Comparison of ENCODE assay signal across 8 mouse cellular contexts in genomic region chr3:135422232-135422855, GRCm38 (mm10). TPM values are rescaled to one million over a fixed set of nuclear protein-coding genes. Genes with fewer than 3 reads are reported as not detected.
DNase-seq lines count a peak whose midpoint lies in the region; ATAC-seq and TF ChIP-seq lines count a peak whose summit lies in the region.

No protein-coding gene starts in this region.

- no peak for TF ChIP-seq POLR2A in lung, adult 2 months (IDR thresholded peaks at IDR 0.05; ENCODE audit: borderline replicate concordance, extremely low read depth, low read depth, low read length)

- no peaks in the 10 kb centered on the region for H3K9me3 ChIP-seq in embryonic facial prominence, embryonic 12.5 days
- H3K9me3 ChIP-seq in intestine, embryonic 16.5 days (ENCODE audit: control insufficient read depth, low read length), result no peaks in the 10 kb centered on the region
- H3K9me3 ChIP-seq in neural tube, embryonic 14.5 days (ENCODE audit: control insufficient read depth, low read length), result no peaks in the 10 kb centered on the region

- no peak for TF ChIP-seq CTCF in lung, adult 2 months (IDR thresholded peaks at IDR 0.05; ENCODE audit: insufficient read depth, low read length)

- H3K4me2 ChIP-seq in embryonic facial prominence, embryonic 12.5 days (replicated peaks), result peak overlapping the region; percentile 72
- peak overlapping the region; percentile 75 for H3K4me2 ChIP-seq in intestine, embryonic 16.5 days (ENCODE audit: low read depth, low read length)
- H3K4me2 ChIP-seq in neural tube, embryonic 14.5 days (ENCODE audit: low read depth, low read length), result peak overlapping the region; percentile 53

- no peak for DNase-seq in lung, adult 2 months
- DNase-seq in lung, postnatal 10 days, result no peak
- no peak for DNase-seq in urinary bladder, postnatal 25 days (ENCODE audit: low spot score)
- no peak for DNase-seq in layer of hippocampus, postnatal 25 days (ENCODE audit: extremely low spot score in 1 of 2, low spot score in 1 of 2)
- no peak for DNase-seq in spleen, adult 12 weeks (ENCODE audit: low spot score)

- H3K27me3 ChIP-seq in embryonic facial prominence, embryonic 12.5 days, result no peaks in the 10 kb centered on the region
- H3K27me3 ChIP-seq in intestine, embryonic 16.5 days (replicated peaks; ENCODE audit: control insufficient read depth, insufficient read depth, low read length), result no peaks in the 10 kb centered on the region
- no peaks in the 10 kb centered on the region for H3K27me3 ChIP-seq in neural tube, embryonic 14.5 days (ENCODE audit: control insufficient read depth, insufficient read depth, low read length)

- peak overlapping the region; percentile 94 for H3K27ac ChIP-seq in embryonic facial prominence, embryonic 12.5 days
- H3K27ac ChIP-seq in intestine, embryonic 16.5 days (ENCODE audit: low read length), result peak overlapping the region; percentile 94
- peak overlapping the region; percentile 97 for H3K27ac ChIP-seq in neural tube, embryonic 14.5 days (ENCODE audit: low read depth, low read length)

- peaks cover 3% of the 10 kb centered on the region; the same call in 1 of the 2 replicates for H3K4me1 ChIP-seq in lung, adult 2 months (ENCODE audit: control insufficient read depth, insufficient read depth, low read length)
- H3K4me1 ChIP-seq in embryonic facial prominence, embryonic 12.5 days, result peaks cover 13% of the 10 kb centered on the region; the same call in 1 of the 2 replicates
- H3K4me1 ChIP-seq in intestine, embryonic 16.5 days (ENCODE audit: control insufficient read depth, insufficient read depth, low read length), result peaks cover 9% of the 10 kb centered on the region
- peaks cover 13% of the 10 kb centered on the region for H3K4me1 ChIP-seq in neural tube, embryonic 14.5 days (ENCODE audit: control insufficient read depth, insufficient read depth, low read length)

- ATAC-seq in embryonic facial prominence, embryonic 12.5 days (ENCODE audit: insufficient number of reproducible peaks, insufficient read depth, low FRiP score, low TSS enrichment), result no peak
- ATAC-seq in intestine, embryonic 16.5 days, result peak; percentile 0
- ATAC-seq in neural tube, embryonic 14.5 days (ENCODE audit: low read depth), result no peak; the same call in 1 of the 2 replicates

- H3K36me3 ChIP-seq in embryonic facial prominence, embryonic 12.5 days, result no peaks in the 10 kb centered on the region
- peaks cover 2% of the 10 kb centered on the region; the same call in 1 of the 2 replicates for H3K36me3 ChIP-seq in intestine, embryonic 16.5 days (ENCODE audit: control insufficient read depth, insufficient read depth, low read length)
- no peaks in the 10 kb centered on the region for H3K36me3 ChIP-seq in neural tube, embryonic 14.5 days (ENCODE audit: control insufficient read depth, insufficient read depth, low read length)

- WGBS in lung, adult 2 months, result 10% methylated on average over 8 of the region's 8 CpGs
- WGBS in embryonic facial prominence, embryonic 12.5 days, result 30% methylated on average over 8 of the region's 8 CpGs
- 18% methylated on average over 8 of the region's 8 CpGs for WGBS in intestine, embryonic 16.5 days
- 36% methylated on average over 8 of the region's 8 CpGs for WGBS in neural tube, embryonic 14.5 days

- peak overlapping the region; percentile 94 for H3K4me3 ChIP-seq in lung, adult 2 months (replicated peaks; ENCODE audit: extremely low read depth, low read depth, low read length)
- peak overlapping the region; percentile 66 for H3K4me3 ChIP-seq in embryonic facial prominence, embryonic 12.5 days
- H3K4me3 ChIP-seq in intestine, embryonic 16.5 days (ENCODE audit: low read length), result peak overlapping the region; percentile 77
- H3K4me3 ChIP-seq in neural tube, embryonic 14.5 days (ENCODE audit: low read depth, low read length), result peak overlapping the region; percentile 60

- H3K9ac ChIP-seq in embryonic facial prominence, embryonic 12.5 days, result peak overlapping the region; percentile 77
- peak overlapping the region; percentile 85 for H3K9ac ChIP-seq in intestine, embryonic 16.5 days (ENCODE audit: low read depth, low read length)
- H3K9ac ChIP-seq in neural tube, embryonic 14.5 days (replicated peaks; ENCODE audit: low read depth, low read length), result peak overlapping the region; percentile 79

RNA-seq across cellular contexts. Expression of gene Cisd2, which starts 1.4 kb away (rescaled TPM):
- 14.1 and 19.3 TPM in 2 replicates for polyA plus RNA-seq in lung, adult 2 months (2012; rRNA removed)
- 71.3 and 74.0 TPM in 2 replicates for polyA plus RNA-seq in embryonic facial prominence, embryonic 12.5 days (2016; fragmentation: Nextera tagmentation; extraction: Ambion mirVana)
- 61.2 and 61.9 TPM in 2 replicates for polyA plus RNA-seq in intestine, embryonic 16.5 days (2015; fragmentation: Nextera tagmentation; extraction: Ambion mirVana)
- 71.2 and 71.8 TPM in 2 replicates for polyA plus RNA-seq in neural tube, embryonic 14.5 days (2014; fragmentation: Nextera tagmentation; extraction: Ambion mirVana)
- 10 to 100 TPM; 33.0 to 38.1 TPM for total RNA-seq in layer of hippocampus, postnatal 25 days (2021)

RNA-seq across cellular contexts. Expression of gene Ube2d3, which starts 15.6 kb away (rescaled TPM):
- 287 and 312 TPM in 2 replicates for polyA plus RNA-seq in lung, adult 2 months (2012; rRNA removed)
- polyA plus RNA-seq in embryonic facial prominence, embryonic 12.5 days (2016; fragmentation: Nextera tagmentation; extraction: Ambion mirVana), result 469 and 505 TPM in 2 replicates
- 497 and 511 TPM in 2 replicates for polyA plus RNA-seq in intestine, embryonic 16.5 days (2015; fragmentation: Nextera tagmentation; extraction: Ambion mirVana)
- 379 and 446 TPM in 2 replicates for polyA plus RNA-seq in neural tube, embryonic 14.5 days (2014; fragmentation: Nextera tagmentation; extraction: Ambion mirVana)
- total RNA-seq in layer of hippocampus, postnatal 25 days (2021), result 100 to 1,000 TPM; 229 to 240 TPM
